Mouse (Mus musculus) frontal cortex, postnatal 25 days (tissue): ENCODE results near the gene Gcm1.

ENCODE experiments used
- DNase-seq, 2 experiments: peaks; one replicate each; pipeline ENCODE4 v3.0.0; 2022; ENCODE audit warnings: low spot score in 2 of 2

Gene Gcm1

DNA sequence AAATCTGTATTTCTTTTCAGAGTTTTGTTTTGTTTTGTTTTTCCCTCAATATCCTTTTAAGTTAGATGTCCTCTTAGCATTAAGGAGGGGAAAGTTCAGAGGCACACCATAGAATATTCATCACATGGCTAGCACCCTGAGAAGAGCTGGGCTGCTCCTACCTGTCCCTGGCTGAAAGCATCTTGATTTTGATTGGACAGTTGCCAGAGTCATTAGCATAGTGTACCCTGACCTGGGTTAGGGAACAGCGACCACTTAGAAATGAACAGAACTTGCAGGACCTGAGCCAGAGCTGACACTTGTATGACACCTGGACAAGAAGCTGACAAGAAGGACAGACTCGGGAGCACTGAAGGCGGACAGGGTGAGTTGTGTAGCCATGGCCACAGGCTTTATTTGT, at the start of gene Gcm1:
TSS of gene Gcm1 (plus strand) at position 248 of the 400 bp plus-strand sequence.
- DNase-seq: no peak

DNA sequence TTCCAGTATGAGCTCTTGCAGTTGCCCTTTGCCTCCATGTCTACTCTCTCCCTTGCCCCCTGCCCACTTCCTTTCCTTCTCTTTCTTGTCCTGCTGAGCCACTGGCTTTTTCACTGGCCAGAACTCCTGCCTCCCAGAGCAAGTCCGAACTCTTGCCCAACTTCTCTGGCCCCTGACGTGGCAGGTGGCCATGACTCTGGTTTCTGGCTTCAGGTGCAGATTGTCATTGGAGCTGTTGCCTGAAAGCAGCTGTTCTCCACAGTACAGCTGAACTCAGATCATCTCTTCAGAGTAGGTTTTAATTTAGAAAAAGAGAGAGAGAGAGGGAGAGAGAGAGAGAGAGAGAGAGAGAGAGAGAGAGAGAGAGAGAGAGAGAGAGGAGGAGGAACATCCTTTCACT, 48.4 kb upstream of the Gcm1 start:
- DNase-seq: no peak

DNA sequence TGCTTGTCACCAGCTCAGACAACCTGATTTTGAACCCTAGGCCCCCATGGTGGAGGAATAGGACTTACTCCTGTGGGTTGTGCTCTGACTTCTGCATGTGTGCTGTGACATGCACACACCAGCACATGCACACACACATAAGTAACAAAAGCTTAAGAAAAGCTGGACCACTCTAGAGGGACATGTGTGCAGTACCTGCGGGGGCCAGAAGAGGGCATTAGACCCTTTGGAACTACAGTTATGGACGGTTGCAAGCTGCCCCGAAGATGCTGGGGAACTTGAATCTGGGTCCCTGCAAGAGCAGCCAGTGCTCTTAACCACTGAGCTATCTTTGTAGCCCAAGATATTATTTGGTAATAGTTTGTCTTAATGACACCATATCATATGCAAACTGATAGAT, 46.2 kb upstream of the Gcm1 start:
- no peak for DNase-seq

GRCm38 (mm10) chr9:78006209-78007001, 45.3 kb upstream of the Gcm1 start:
- DNase-seq: peak; percentile 54 to 70

GRCm38 (mm10) chr9:78009382-78009781, 42.3 kb upstream of the Gcm1 start:
- DNase-seq: no peak

GRCm38 (mm10) chr9:78010187-78010586, 41.5 kb upstream of the Gcm1 start:
- DNase-seq: no peak

DNA sequence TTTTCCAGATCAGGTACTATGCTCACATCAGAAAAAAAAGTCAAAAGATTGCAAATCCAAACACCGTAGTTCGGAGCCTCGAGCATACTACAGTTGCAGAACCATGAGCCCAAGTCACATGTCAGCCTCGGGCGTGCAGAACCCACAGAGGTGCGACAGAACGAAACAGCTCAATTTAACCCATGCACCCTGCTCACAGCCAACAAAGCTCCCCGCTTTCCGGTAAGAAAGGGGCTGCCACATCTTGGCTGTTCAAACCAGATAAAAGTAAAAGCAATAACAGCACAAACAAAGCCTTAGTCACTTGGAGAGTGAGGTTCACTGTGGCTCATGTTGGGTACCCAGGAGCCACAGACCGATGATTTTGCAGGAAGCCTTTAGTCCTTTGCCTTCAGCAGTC, 41.0 kb upstream of the Gcm1 start:
- no peak for DNase-seq

GRCm38 (mm10) chr9:78012066-78012465, 39.7 kb upstream of the Gcm1 start:
- DNase-seq: no peak

GRCm38 (mm10) chr9:78012681-78013080, 39.0 kb upstream of the Gcm1 start:
- no peak for DNase-seq

DNA sequence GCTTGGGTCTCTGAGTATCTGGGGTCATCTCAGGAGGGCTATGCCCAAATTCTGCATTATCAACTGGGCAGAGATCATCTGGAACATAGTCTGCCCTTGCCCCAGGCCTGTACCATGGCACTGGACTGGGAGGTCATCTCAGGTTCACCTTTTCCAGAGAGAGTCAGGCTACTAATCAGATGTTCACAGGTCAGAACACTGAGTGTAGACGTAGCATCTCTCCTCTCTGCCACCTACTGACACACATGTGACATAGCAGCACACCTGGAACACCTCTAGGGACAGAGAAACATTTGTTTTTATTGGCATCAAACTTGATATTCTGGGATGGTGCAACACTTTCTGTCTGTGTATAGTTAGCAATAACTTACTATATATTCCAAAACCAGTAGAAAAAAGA, 37.9 kb upstream of the Gcm1 start:
- DNase-seq: no peak

DNA sequence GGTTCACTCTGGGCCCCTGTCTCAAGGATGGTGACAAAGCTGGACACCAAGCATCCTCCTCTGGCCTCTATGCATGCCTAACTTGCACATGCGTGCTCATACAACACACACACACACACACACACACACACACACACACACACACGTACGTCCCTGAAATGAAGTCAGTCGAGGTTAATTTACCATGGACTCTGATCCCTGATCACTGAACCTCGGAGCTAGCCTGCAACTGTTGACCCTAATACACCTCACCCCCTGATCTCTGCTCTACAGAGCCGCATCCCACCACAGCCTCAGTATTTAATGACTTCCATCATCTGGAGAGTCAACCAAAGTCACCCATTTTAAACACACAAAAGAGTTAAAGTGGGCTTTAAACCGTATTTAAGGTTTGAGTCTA, 35.9 kb upstream of the Gcm1 start:
- no peak for DNase-seq

- no peak for DNase-seq
Observed at GRCm38 (mm10) chr9:78016288-78016687, 35.4 kb upstream of the Gcm1 start.

DNA sequence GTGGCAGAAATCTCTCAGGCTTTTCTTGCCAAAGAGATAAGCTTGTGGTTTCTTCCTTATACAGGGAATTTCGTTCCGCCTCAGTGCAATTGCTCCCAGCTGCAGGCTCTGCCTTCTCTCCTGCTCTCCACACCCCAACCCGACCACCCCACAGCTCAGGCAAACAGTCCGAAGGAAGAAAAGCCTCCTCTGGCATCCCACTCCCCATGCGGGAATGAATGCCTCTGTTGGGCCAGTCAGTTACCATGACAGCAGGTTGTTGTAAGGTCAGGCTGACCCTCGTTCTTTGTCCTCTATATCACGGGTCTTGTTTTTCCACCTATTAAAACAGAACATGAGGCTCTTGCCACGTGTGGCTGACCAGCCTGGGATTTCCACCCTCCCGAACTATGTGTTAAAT, 30.5 kb upstream of the Gcm1 start:
- no peak for DNase-seq

DNA sequence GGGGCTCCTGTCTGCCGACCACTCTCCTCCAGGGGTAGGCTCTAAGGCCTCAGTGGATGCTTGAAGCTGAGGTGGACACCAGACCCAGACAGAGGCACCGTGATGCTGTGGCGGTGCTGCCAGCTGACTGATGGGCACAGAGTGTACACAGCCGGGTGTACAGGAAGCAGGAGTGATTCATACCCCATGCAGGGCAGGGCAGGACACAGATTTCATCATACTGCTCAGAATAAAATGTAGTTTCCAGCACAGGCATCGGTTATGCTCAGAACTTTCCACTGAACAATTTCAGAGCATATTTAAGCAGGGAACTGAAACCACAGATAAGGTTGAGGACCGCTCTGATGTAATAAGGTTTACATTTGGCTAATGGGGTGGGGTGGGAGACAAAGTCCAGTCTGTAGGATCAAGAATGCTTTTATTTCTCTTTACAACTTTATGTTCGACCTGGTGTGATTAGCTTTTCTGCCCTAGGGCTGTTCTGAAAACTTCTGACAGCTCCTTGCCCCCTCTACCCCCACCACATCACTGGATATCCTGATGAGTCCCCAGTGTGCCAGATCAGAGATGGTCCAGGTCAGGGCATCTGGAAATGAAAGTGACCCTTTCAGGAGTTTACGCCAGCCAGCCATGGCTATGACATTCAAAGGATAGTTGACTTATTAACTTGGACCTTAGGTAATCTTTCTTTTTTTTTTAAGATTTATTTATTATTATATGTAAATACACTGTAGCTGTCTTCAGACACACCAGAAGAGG, 29.4 kb upstream of the Gcm1 start:
- no peak for DNase-seq

- DNase-seq: peak; percentile 51 to 52
Observed at GRCm38 (mm10) chr9:78024823-78025222, 26.9 kb upstream of the Gcm1 start.

- no peak for DNase-seq
Observed at GRCm38 (mm10) chr9:78027099-78027498, 24.6 kb upstream of the Gcm1 start.

GRCm38 (mm10) chr9:78030835-78031456, 20.8 kb upstream of the Gcm1 start:
- DNase-seq: no peak

- no peak for DNase-seq
Observed at GRCm38 (mm10) chr9:78032930-78033329, 18.8 kb upstream of the Gcm1 start.

DNA sequence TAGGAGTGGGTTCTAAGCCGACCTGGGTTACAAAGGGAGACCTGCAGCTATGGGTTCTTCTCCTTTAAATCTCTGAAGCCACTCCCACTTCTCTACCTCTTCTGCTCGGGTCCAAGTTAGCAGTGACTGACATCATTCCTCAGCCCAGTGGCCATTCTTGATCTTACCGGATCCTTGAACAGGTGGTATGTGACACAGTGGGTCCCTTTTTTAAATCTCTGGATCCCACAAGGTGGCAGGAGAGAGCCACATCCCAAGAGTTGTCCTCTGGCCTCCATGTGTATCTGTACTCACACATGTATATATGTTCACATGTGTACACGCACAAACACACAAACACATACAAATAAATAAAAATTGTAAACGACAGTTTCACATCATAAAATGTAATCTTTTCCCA, 16.4 kb upstream of the Gcm1 start:
- no peak for DNase-seq

GRCm38 (mm10) chr9:78035831-78036230, 15.9 kb upstream of the Gcm1 start:
- DNase-seq: no peak

DNA sequence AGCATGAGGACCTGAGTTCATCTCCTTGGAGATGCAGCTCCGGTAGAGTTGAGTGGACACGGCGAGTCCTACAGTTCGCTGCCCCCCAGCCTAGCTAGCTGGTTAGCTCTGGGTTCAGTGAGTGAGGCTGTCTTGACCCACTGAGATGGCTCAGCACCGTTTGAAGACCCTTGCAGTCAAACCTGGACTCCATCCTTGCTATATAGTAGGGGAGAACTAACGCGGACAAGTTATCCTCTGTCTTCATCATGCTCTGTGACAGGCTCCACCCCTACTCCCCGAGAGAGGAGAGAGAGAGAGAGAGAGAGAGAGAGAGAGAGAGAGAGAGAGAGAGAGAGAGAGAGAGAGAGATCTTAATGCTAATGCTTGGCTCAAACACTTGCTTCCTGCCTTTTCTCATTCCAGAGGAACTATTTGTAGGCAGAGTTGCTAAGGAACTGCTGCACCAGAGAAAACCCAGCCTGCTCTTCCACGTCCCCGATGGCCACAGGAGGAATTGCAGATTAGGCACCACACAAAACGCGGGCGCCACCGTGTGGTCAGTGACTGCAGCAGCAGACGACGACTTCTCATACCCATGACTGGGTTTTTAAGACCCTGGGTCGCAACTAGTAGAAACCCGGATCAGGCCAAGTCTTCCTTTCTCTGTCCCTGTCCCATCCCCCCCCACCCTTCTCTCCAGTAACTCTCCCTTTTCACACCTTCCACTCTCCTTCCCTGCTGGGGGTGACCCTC, 12.8 kb upstream of the Gcm1 start:
- DNase-seq: peak; percentile 58 to 59

DNA sequence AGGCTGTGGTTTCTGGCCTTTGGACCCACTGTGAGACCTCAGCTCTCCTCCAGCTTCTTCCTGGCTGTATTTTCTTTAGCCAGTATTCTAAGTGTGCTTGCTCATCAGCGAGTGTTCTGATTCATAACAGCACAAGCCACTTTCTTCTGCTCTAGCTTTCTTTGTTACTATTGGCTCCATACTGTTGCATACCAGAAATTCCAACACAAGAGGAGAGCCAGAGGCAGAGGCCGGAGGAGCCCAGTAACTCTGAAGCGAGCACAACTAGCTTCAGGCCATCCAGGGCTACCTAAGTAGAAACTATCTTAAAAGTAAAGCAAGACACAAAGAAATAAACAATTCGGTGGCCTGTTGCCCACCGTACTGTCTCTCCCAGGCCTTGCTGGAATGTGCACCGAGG, 6.6 kb upstream of the Gcm1 start:
- no peak for DNase-seq
